Mouse (Mus musculus) megakaryocyte, adult 5-6 weeks (primary cell): ENCODE measurements around the gene Eif5b. TPM values are rescaled to one million over a fixed set of nuclear protein-coding genes. Genes with fewer than 3 reads are reported as not detected.
A peak's percentile ranks its signal among the peaks of the same experiment; 100 is the strongest.
"Not testable (repeated sequence)": the region's sequence is repeated elsewhere in the genome, so short reads cannot be mapped to it uniquely, and the experiment has no call there.

Experiments
- ATAC-seq: 2 replicates; pipeline ENCODE4 v1.8.0; 2016; ENCODE audit warnings: mild to moderate bottlenecking, inconsistent platforms; ENCODE audit not compliant: poor library complexity, severe bottlenecking
- total RNA-seq, 2 experiments: library from RNA; stranded (forward) in 1 of 2; stranded (reverse) in 1 of 2; fragments of 153-499, 151-499 nt in 1 of 2; fragments of 221-1000, 200-1000 nt in 1 of 2; gene quantifications; 2 replicates each; pipeline versions ENCODE4 v1.2.3 to v1.2.4; 2015 to 2017

Eif5b gene
- total RNA-seq (2015), result 20.8 and 21.1 TPM in 2 replicates
- total RNA-seq (2017), result 7.6 and 14.3 TPM in 2 replicates

DNA sequence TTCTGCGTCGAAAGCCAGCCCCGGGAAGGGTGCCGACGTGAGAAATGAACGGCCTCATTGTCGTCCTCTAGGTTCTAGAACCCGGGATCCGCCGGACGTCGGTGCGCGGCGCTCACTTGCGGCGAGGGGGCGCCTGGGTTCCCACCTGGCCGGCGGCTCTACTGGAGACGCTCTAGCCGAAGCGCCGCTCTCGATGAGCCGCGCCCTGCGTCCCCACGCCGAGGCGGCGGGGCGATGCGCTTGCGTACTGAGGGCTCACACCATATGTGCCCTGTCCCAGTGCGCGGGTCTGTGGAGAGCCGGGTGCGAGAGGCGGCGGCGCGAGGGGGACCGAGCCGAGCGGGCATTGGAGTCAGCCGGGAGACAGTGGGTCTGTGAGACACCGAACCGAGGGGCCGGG, at the start of gene Eif5b, which contains the start of gene Txndc9:
Eif5b (plus strand) TSS at position 144 of the 400 bp plus-strand sequence.
Txndc9 (minus strand) TSS at position 27 of the 400 bp plus-strand sequence.
- ATAC-seq, result peak; percentile 75

DNA sequence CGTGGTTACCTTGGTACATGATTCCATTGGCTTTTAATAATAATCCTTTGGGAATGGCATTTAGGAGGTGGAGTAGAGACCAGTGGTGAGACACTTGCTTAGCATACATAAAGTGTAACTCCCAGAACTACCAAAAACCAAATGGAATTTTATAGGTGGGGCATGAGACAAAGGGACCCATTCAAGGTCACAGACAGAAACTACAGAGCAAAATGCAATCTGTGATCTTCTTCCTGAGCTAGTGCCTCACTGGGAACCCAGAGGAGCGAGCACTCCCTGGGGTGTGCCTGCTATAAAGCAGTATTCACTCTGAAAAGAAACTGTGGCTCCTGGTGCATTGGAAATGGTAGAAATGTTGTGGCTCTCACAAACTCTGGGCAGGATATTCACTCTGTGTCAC, 48.9 kb upstream of the Eif5b start:
- ATAC-seq, result no peak

GRCm38 (mm10) chr1:37954786-37955185, 43.0 kb upstream of the Eif5b start:
- no peak for ATAC-seq

DNA sequence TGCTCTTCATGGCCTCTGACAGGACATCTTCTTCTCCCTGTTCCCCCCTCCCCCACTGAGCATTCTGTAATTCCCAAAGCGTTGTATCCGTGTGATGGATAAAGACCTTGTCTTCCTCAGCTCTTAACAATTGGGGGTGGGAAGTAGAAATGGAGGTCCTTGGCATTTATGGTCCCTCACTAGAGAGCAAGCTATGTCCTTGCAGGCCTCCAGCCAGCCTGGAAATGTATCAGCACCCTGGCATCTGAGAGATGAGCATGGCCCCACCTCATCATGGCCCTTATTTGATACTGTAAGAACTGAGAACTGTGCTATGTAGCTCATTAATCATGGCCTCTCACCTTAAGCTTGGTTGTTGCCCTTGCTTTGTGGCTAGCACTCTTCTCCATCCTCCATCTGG, 42.6 kb upstream of the Eif5b start:
- no peak for ATAC-seq

DNA sequence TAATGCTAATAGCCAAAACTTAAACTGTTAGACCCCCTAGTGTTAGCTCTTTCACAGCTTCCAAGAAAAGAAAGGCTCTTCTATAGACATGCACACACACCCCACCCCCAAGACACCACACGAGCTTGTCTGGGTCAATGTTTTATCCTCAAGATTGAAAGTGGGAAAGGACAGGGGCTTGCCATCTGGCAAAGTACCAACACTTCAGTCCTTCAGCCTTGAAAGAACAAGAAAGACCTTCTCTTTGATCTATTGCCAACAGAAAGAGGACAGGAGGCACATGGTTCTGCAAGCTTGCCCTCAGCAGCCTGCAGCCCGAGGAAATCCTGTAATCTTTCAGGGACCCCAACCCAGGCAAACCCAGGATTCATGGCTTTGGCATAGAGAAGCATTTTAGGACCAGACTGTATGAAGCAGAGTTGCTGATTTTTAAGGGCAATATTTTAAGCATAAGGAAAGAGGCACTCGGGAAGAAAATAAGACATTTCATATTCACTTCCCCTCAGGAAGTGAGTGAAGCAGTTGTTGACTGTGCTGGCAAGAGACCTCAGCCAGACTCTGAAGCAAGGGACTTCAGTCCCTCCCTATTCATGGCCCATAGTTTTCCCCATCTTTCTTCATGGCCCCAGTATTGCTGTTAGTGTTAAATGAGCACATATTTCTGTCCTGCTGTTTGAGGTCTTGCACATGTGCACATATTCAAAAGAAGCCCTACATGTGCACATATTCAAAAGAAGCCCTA, 40.9 kb upstream of the Eif5b start:
- no peak for ATAC-seq

DNA sequence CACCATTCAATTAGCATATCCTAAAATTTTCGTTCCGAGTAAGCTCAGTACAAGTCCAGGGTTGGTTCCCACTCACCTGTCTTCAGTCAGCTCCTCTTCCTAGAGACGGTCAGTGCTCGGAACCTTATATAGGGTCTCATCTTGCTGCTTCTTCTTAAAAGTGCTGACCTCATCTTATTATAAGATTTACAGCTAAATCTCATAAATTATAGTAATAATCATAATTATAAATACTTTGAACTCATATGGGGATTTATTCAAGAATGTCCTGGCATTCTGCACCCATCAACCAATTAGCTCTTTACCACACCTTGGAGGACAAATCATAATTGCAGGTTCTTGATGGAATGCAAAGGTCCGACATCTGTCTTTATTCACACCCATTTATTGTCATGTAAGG, 40.2 kb upstream of the Eif5b start, which contains the start of gene Lyg1:
Lyg1 (minus strand) TSS at position 101 of the 400 bp plus-strand sequence.
- ATAC-seq, result no peak

- no peak for ATAC-seq
Measured at GRCm38 (mm10) chr1:37958516-37958915, 39.3 kb upstream of the Eif5b start.

DNA sequence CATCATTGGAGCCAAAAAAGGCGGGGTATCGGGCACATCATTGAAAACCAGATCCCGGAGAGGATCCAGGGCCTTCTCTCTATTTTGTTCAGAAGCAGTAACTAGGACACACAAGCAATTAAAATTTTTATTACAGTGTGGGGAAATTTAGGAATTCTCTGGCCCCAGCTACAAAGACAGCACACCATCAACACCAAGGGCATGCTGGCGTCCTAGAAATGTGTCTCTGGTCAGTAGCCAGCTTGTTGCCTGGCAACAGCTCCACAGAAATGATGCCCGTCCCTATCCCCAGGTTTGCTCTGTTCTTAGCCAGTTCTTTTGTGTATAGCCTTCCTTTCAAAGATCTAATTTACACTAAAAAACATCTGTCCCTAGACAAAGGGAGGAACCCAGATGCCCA, 38.3 kb upstream of the Eif5b start:
- ATAC-seq, result no peak

- ATAC-seq, result no peak
Measured at GRCm38 (mm10) chr1:37965571-37965970, 32.2 kb upstream of the Eif5b start.

GRCm38 (mm10) chr1:37968746-37969145, 29.1 kb upstream of the Eif5b start:
- ATAC-seq, result no peak

- no peak for ATAC-seq
Measured at GRCm38 (mm10) chr1:37971520-37971919, 26.3 kb upstream of the Eif5b start.

DNA sequence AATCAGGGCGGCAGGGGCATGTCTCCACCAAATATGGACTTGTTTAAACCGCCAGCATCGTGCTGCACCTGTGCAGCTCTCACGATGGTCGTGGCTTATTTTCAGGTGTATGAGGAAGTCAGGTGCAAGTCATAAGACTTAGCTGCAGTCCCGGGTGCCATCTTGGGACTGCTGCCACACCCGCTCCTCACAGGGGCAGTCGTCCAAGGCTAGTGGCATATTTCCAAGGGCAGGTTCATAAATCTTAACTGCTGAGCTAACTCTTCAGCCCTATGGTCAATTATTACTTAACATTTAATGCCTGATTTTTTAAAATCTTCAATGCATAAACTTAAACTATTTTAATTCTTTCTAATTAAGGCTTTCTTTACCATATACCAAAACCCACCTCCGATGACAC, 21.1 kb upstream of the Eif5b start:
- not testable (repeated sequence) for ATAC-seq

DNA sequence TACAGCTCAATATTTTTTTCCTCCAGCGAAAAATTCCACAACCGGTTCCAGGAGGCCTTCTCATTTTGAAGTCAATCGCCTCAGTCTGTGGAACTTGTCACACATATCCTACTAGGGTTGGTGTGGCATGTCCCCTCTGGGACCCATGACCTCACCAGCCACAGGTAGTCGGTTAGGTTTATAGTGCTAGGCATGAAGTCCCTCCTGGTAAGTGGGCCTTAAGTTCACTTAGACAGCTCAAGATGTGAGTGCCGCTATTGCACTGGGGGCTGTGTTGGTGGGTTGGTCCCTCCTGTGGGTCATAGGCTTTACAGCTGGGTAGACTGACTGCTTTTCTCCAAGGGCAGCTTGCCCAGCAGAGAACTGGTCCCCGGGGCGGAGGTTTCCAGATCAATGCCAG, 20.5 kb upstream of the Eif5b start:
- ATAC-seq, result no peak

- ATAC-seq, result no peak
Measured at GRCm38 (mm10) chr1:37984326-37984725, 13.5 kb upstream of the Eif5b start.

GRCm38 (mm10) chr1:37985764-37986323, 12.0 kb upstream of the Eif5b start:
- no peak for ATAC-seq

DNA sequence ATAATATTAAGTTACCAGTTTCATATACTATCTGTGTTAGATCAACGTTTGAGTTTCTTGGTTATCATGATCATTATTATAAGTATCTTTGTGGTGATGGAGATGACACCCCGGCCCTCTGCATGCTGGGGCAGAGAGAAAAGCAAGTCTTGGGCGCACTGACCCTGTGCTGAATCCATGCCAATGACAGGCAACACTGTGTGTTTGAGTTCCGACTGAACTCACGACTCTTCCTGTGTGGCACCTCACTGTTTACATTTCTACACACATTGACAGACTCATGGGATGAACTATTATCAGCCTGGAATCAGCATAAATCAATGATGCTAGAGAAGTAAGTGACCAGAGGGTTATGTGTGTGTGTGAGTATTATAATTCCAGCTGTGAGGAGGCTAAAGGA, 10.0 kb upstream of the Eif5b start:
- no peak for ATAC-seq

- no peak for ATAC-seq
Measured at GRCm38 (mm10) chr1:37996226-37996625, 1.6 kb upstream of the Eif5b start.

DNA sequence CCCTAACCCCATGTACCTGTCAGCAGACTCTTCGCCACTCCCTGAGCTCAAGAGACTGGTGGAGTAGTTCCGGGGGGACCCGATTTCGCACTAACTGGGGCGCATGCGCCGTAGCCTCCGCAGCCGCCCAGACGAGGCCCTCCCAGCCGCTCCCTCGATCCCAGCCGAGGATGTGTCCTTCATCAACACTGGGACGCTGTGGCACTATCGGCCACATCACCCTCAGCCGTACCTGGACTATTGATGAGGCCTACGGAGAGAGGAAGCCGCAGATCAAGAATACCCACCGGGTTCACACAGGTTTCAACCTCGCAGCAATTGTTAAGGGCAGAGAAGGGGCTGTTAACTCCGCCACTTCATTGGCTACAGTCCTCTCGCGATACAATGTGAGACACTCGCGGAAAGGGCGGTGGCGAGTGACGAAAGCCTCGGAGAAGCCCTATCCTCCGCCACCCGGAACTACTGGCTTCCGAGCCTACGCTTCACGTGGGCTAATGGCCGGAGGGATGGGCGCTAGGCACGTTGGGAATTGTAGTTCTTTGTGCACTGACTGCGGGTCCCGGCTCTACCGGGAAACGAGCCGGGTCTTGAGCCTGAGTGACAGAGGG, 829 bp upstream of the Eif5b start:
- peak; percentile 91 for ATAC-seq

DNA sequence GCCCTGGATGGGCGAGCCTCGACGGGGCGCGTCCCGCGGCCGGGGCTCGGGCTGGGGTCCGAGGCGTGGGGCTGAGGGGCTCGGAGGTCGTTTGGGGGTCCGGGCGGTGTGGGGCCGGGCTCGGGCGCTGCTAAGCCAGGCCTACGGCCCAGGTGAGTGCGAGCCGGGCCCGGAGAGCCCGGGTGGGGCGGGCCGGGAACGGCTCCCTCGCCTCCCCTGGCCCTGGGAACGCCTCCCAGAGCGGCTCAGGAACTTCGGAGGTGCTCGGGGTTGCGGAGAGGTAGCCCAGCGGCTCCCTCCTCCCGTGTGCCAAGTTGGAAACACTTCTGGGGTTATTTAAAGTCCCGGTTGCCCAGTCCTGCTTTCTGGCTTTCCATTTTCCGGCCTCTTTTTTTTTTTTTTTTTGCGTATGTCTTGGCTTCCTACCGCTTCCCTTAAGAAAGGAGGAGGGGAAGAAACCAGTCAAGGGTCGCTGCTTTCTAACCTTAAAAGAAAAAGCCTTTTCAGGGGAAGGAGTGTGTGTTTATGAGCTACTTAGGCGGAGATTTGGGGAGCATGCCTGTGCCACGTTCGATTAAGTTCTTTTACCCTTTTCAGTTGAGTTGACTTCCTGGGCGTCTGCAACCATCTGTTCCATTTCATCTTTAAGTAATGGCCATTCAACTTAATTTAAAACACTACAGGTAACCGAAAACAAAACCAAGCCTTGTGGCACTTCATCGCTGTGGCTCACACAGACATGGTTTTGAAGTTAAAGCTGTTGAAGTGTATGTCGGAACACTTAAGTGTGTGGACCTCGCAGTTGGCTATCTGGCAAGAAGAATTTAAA, 775 bp downstream of the Eif5b start:
- ATAC-seq, result no peak

- ATAC-seq, result no peak
Measured at GRCm38 (mm10) chr1:37999552-37999951, 1.7 kb downstream of the Eif5b start.

- no peak for ATAC-seq
Measured at GRCm38 (mm10) chr1:38000844-38001243, 3.0 kb downstream of the Eif5b start.
